Mouse (Mus musculus): ENCODE measurements around the gene Thsd7b. TPM values are rescaled to one million over a fixed set of nuclear protein-coding genes. Genes with fewer than 3 reads are reported as not detected.

The Thsd7b gene
- polyA plus RNA-seq, 1 experiment from 2014 or later = 3.5 TPM

- H3K27ac ChIP-seq (ENCODE audit: poor library complexity, severe bottlenecking) = no peak overlapping the region
- WGBS = 82% methylated on average over 5 of the region's 5 CpGs
These were observed 577.0 kb downstream of the Thsd7b start for GRCm38 (mm10) chr1:129850007-129850564.

GRCm38 (mm10) chr1:129867714-129868113 is 594.6 kb downstream of the Thsd7b start:
- Histone ChIP-seq H3K9me3 (replicated peaks) (no peaks in the 10 kb centered on the region), H3K4me3 (no peak overlapping the region), H3K27ac (ENCODE audit: poor library complexity, severe bottlenecking) (no peak overlapping the region), H3K4me1 (replicated peaks) (no peaks in the 10 kb centered on the region), H3K9ac (no peak overlapping the region), H3K36me3 (no peaks in the 10 kb centered on the region), H3K4me2 (no peak overlapping the region), H3K27me3 (replicated peaks) (no peaks in the 10 kb centered on the region)
- WGBS = 72% methylated on average over 6 of the region's 6 CpGs
- ATAC-seq (ENCODE audit: insufficient number of reproducible peaks, low FRiP score) = no peak

More at GRCm38 (mm10) chr1:129850007-129850564, 577.0 kb downstream of the Thsd7b start:
- no peak for ATAC-seq (ENCODE audit: insufficient number of reproducible peaks, low FRiP score)
- Histone ChIP-seq H3K4me3 (no peak overlapping the region), H3K9ac (no peak overlapping the region), H3K36me3 (no peaks in the 10 kb centered on the region), H3K4me2 (no peak overlapping the region), H3K9me3 (replicated peaks) (no peaks in the 10 kb centered on the region), H3K27me3 (replicated peaks) (no peaks in the 10 kb centered on the region), H3K4me1 (replicated peaks) (no peaks in the 10 kb centered on the region)

GRCm38 (mm10) chr1:129874355-129874754 is 601.3 kb downstream of the Thsd7b start:
- Histone ChIP-seq H3K4me1 (replicated peaks) (no peaks in the 10 kb centered on the region), H3K4me2 (no peak overlapping the region), H3K27ac (ENCODE audit: poor library complexity, severe bottlenecking) (no peak overlapping the region), H3K9me3 (replicated peaks) (no peaks in the 10 kb centered on the region), H3K4me3 (no peak overlapping the region), H3K9ac (no peak overlapping the region), H3K36me3 (no peaks in the 10 kb centered on the region), H3K27me3 (replicated peaks) (no peaks in the 10 kb centered on the region)
- no peak for ATAC-seq (ENCODE audit: insufficient number of reproducible peaks, low FRiP score)
- WGBS = 70% methylated on average over 4 of the region's 4 CpGs

GRCm38 (mm10) chr1:129887861-129888260 is 614.8 kb downstream of the Thsd7b start:
- no peaks in the 10 kb centered on the region for H3K36me3 ChIP-seq
- WGBS = 67% methylated on average over 1 of the region's 1 CpGs

GRCm38 (mm10) chr1:129898121-129898520 is 625.0 kb downstream of the Thsd7b start:
- Histone ChIP-seq H3K4me1 (replicated peaks) (no peaks in the 10 kb centered on the region), H3K36me3 (no peaks in the 10 kb centered on the region), H3K4me3 (no peak overlapping the region), H3K9me3 (replicated peaks) (no peaks in the 10 kb centered on the region), H3K27ac (ENCODE audit: poor library complexity, severe bottlenecking) (no peak overlapping the region), H3K27me3 (replicated peaks) (no peaks in the 10 kb centered on the region), H3K9ac (no peak overlapping the region), H3K4me2 (no peak overlapping the region)
- no peak for ATAC-seq (ENCODE audit: insufficient number of reproducible peaks, low FRiP score)
- WGBS = 80% methylated on average over 5 of the region's 5 CpGs

More at GRCm38 (mm10) chr1:129887861-129888260, 614.8 kb downstream of the Thsd7b start:
- Histone ChIP-seq H3K27me3 (replicated peaks) (no peaks in the 10 kb centered on the region), H3K4me1 (replicated peaks) (no peaks in the 10 kb centered on the region), H3K4me3 (no peak overlapping the region), H3K27ac (ENCODE audit: poor library complexity, severe bottlenecking) (no peak overlapping the region), H3K9me3 (replicated peaks) (no peaks in the 10 kb centered on the region), H3K4me2 (no peak overlapping the region), H3K9ac (no peak overlapping the region)
- no peak for ATAC-seq (ENCODE audit: insufficient number of reproducible peaks, low FRiP score)

GRCm38 (mm10) chr1:129915484-129915883 is 642.4 kb downstream of the Thsd7b start:
- WGBS = 29% methylated on average over 4 of the region's 4 CpGs
- Histone ChIP-seq H3K9me3 (replicated peaks) (no peaks in the 10 kb centered on the region), H3K27me3 (replicated peaks) (no peaks in the 10 kb centered on the region), H3K36me3 (no peaks in the 10 kb centered on the region), H3K4me3 (no peak overlapping the region), H3K27ac (ENCODE audit: poor library complexity, severe bottlenecking) (no peak overlapping the region), H3K4me2 (no peak overlapping the region), H3K4me1 (replicated peaks) (no peaks in the 10 kb centered on the region), H3K9ac (no peak overlapping the region)
- ATAC-seq (ENCODE audit: insufficient number of reproducible peaks, low FRiP score) = no peak

GRCm38 (mm10) chr1:129917568-129917967 is 644.5 kb downstream of the Thsd7b start:
- Histone ChIP-seq H3K4me1 (replicated peaks) (no peaks in the 10 kb centered on the region), H3K9ac (no peak overlapping the region), H3K9me3 (replicated peaks) (no peaks in the 10 kb centered on the region), H3K27ac (ENCODE audit: poor library complexity, severe bottlenecking) (no peak overlapping the region), H3K4me3 (no peak overlapping the region), H3K4me2 (no peak overlapping the region), H3K27me3 (replicated peaks) (no peaks in the 10 kb centered on the region), H3K36me3 (no peaks in the 10 kb centered on the region)
- no peak for ATAC-seq (ENCODE audit: insufficient number of reproducible peaks, low FRiP score)
- WGBS = 85% methylated on average over 1 of the region's 1 CpGs

GRCm38 (mm10) chr1:129919385-129919784 is 646.3 kb downstream of the Thsd7b start:
- no peak overlapping the region for H3K4me3 ChIP-seq
- no peaks in the 10 kb centered on the region for H3K4me1 ChIP-seq (replicated peaks)
- H3K27ac ChIP-seq (ENCODE audit: poor library complexity, severe bottlenecking) = no peak overlapping the region
- ATAC-seq (ENCODE audit: insufficient number of reproducible peaks, low FRiP score) = no peak
- no peak overlapping the region for H3K4me2 ChIP-seq
- no peaks in the 10 kb centered on the region for H3K36me3 ChIP-seq
- 59% methylated on average over 1 of the region's 1 CpGs for WGBS
- H3K9me3 ChIP-seq (replicated peaks) = no peaks in the 10 kb centered on the region
- H3K9ac ChIP-seq = no peak overlapping the region
- H3K27me3 ChIP-seq (replicated peaks) = no peaks in the 10 kb centered on the region

- ATAC-seq (ENCODE audit: insufficient number of reproducible peaks, low FRiP score) = no peak
- Histone ChIP-seq H3K4me1 (replicated peaks) (no peaks in the 10 kb centered on the region), H3K9me3 (replicated peaks) (no peaks in the 10 kb centered on the region), H3K4me3 (no peak overlapping the region), H3K27me3 (replicated peaks) (no peaks in the 10 kb centered on the region), H3K4me2 (no peak overlapping the region), H3K36me3 (no peaks in the 10 kb centered on the region), H3K27ac (ENCODE audit: poor library complexity, severe bottlenecking) (no peak overlapping the region), H3K9ac (no peak overlapping the region)
- WGBS = 87% methylated on average over 2 of the region's 2 CpGs
These were observed 657.9 kb downstream of the Thsd7b start for GRCm38 (mm10) chr1:129931003-129931402.

GRCm38 (mm10) chr1:129943116-129943515 is 670.0 kb downstream of the Thsd7b start:
- Histone ChIP-seq H3K36me3 (no peaks in the 10 kb centered on the region), H3K4me3 (no peak overlapping the region), H3K9ac (no peak overlapping the region), H3K27ac (ENCODE audit: poor library complexity, severe bottlenecking) (no peak overlapping the region), H3K9me3 (replicated peaks) (no peaks in the 10 kb centered on the region), H3K27me3 (replicated peaks) (no peaks in the 10 kb centered on the region), H3K4me2 (no peak overlapping the region), H3K4me1 (replicated peaks) (no peaks in the 10 kb centered on the region)
- no peak for ATAC-seq (ENCODE audit: insufficient number of reproducible peaks, low FRiP score)
- WGBS = 66% methylated on average over 9 of the region's 9 CpGs

- H3K4me2 ChIP-seq = no peak overlapping the region
- H3K9me3 ChIP-seq (replicated peaks) = no peaks in the 10 kb centered on the region
- no peaks in the 10 kb centered on the region for H3K27me3 ChIP-seq (replicated peaks)
- 52% methylated on average over 4 of the region's 4 CpGs for WGBS
- H3K9ac ChIP-seq = no peak overlapping the region
- ATAC-seq (ENCODE audit: insufficient number of reproducible peaks, low FRiP score) = no peak
- H3K4me1 ChIP-seq (replicated peaks) = no peaks in the 10 kb centered on the region
- H3K27ac ChIP-seq (ENCODE audit: poor library complexity, severe bottlenecking) = no peak overlapping the region
- H3K36me3 ChIP-seq = no peaks in the 10 kb centered on the region
- H3K4me3 ChIP-seq = no peak overlapping the region
These were observed 673.9 kb downstream of the Thsd7b start for GRCm38 (mm10) chr1:129947026-129947425.

- Histone ChIP-seq H3K4me2 (no peak overlapping the region), H3K9ac (no peak overlapping the region), H3K27ac (ENCODE audit: poor library complexity, severe bottlenecking) (no peak overlapping the region), H3K36me3 (no peaks in the 10 kb centered on the region), H3K9me3 (replicated peaks) (no peaks in the 10 kb centered on the region), H3K4me1 (replicated peaks) (no peaks in the 10 kb centered on the region), H3K4me3 (no peak overlapping the region), H3K27me3 (replicated peaks) (no peaks in the 10 kb centered on the region)
- WGBS = 70% methylated on average over 1 of the region's 1 CpGs
- no peak for ATAC-seq (ENCODE audit: insufficient number of reproducible peaks, low FRiP score)
These were observed 682.4 kb downstream of the Thsd7b start for GRCm38 (mm10) chr1:129955478-129955877.

Data from heart, embryonic 12.5 days (tissue).